Mouse (Mus musculus) neural tube, embryonic 13.5 days (tissue): Measurements from ENCODE around the gene Itga5. TPM values are rescaled to one million over a fixed set of nuclear protein-coding genes. Genes with fewer than 3 reads are reported as not detected.

Experiments used
- ATAC-seq: fragments of 200-750 bp; cut with Nextera tagmentation; 2 replicates; pipeline ENCODE4 v1.8.0; 2017; ENCODE audit warnings: low read depth, mild to moderate bottlenecking, moderate TSS enrichment, moderate library complexity
- H3K27ac ChIP-seq: fragments of 300-500 bp; sonication (generic); replicated peaks from 2 replicates; pipeline ENCODE4 v1.5.1; 2015; ENCODE audit warnings: moderate library complexity, mild to moderate bottlenecking, inconsistent platforms
- H3K27me3 ChIP-seq: fragments of 300-500 bp; sonication (generic); 2 replicates; pipeline ENCODE4 v1.6.1; 2015; ENCODE audit warnings: mild to moderate bottlenecking, inconsistent platforms
- H3K36me3 ChIP-seq: fragments of 300-500 bp; sonication (generic); 2 replicates; pipeline ENCODE4 v1.6.1; 2015; ENCODE audit warnings: mild to moderate bottlenecking, inconsistent platforms
- H3K4me1 ChIP-seq: fragments of 300-500 bp; sonication (generic); replicated peaks from 2 replicates; pipeline ENCODE4 v1.6.1; 2015; ENCODE audit warnings: inconsistent platforms
- H3K4me2 ChIP-seq: fragments of 300-500 bp; sonication (generic); 2 replicates; pipeline ENCODE4 v1.6.1; 2015; ENCODE audit warnings: inconsistent platforms, mild to moderate bottlenecking, moderate library complexity
- H3K4me3 ChIP-seq: fragments of 300-500 bp; sonication (generic); 2 replicates; pipeline ENCODE4 v1.5.1; 2015; ENCODE audit warnings: mild to moderate bottlenecking, inconsistent platforms
- H3K9ac ChIP-seq: fragments of 300-500 bp; sonication (generic); 2 replicates; pipeline ENCODE4 v1.6.1; 2015; ENCODE audit warnings: moderate library complexity, mild to moderate bottlenecking, inconsistent platforms
- H3K9me3 ChIP-seq: fragments of 300-500 bp; sonication (generic); 2 replicates; pipeline ENCODE4 v1.6.1; 2016; ENCODE audit warnings: inconsistent platforms
- WGBS: fragments of 180-500 bp; shearing (Covaris S2); methylation state at CpG from one replicate; pipeline ENCODE4 v1.1.7; 2015; 5-methylcytosine and 5-hydroxymethylcytosine counted together
- polyA plus RNA-seq: library from polyadenylated mRNA; unstranded; fragments of >200 nt; fragmentation: Nextera tagmentation; extraction: Ambion mirVana; gene quantifications from 2 replicates; pipeline ENCODE4 v1.2.1, GENCODE M21; 2015

The Itga5 gene
- polyA plus RNA-seq, 1 experiment from 2014 or later = 9.2 TPM

DNA sequence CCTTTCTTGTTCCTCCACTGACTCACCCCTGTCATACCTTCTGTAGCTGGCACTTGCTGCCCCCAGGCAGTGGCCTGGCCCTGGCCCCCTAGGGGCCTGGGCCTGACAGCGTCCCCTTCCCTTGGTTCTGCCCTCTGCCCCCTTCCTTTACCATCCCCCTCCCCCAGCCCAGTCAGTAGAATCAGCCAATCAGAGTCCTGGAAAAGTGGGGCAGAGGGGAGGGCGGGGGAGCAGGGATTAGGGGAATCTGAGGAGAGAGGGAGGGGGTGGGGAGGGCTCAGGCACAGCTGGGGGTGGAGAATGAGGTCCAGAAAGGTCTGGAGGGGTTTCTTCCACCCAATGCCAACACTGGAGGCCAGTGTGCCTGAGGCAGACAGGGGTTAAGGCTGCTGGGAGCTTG, 32.4 kb downstream of the Itga5 start:
- no peak overlapping the region for H3K4me3 ChIP-seq
- WGBS = 6% methylated on average over 2 of the region's 2 CpGs
- 0 out of 2 replicates have a peak overlapping the region, but pooled peaks have one; percentile 2 for H3K9ac ChIP-seq
- no peaks in the 10 kb centered on the region for H3K36me3 ChIP-seq
- peaks cover 20% of the 10 kb centered on the region for H3K27me3 ChIP-seq
- H3K27ac ChIP-seq = no peak overlapping the region
- ATAC-seq = no peak
- no peaks in the 10 kb centered on the region for H3K9me3 ChIP-seq
- H3K4me1 ChIP-seq = peaks cover 17% of the 10 kb centered on the region
- H3K4me2 ChIP-seq = no peak overlapping the region

DNA sequence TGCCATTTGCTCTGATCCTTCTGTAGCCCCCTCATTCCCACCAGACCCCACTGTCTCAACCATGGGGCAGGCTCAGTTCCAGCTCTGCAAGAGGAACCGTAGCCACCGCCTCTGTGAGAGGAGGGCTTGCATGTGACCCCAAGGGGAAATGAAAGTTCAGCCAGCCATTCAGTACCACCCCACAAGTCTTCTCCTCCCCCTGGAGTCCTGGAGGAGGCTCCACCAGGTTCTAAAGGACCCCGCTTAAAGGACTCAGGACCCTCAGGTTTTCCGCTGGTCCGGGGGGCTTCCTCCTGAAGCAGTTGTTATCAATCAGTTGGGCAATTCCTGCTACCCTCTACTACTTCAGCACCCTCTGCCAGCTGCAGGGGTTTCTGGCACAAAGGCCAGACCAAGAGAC, 32.8 kb downstream of the Itga5 start:
- no peak overlapping the region for H3K27ac ChIP-seq
- H3K4me2 ChIP-seq = no peak overlapping the region
- no peak overlapping the region for H3K4me3 ChIP-seq
- H3K9me3 ChIP-seq = no peaks in the 10 kb centered on the region
- no peak for ATAC-seq
- no peak overlapping the region for H3K9ac ChIP-seq
- H3K4me1 ChIP-seq = peaks cover 13% of the 10 kb centered on the region
- H3K27me3 ChIP-seq = peaks cover 16% of the 10 kb centered on the region
- H3K36me3 ChIP-seq = no peaks in the 10 kb centered on the region
- 61% methylated on average over 5 of the region's 5 CpGs for WGBS

DNA sequence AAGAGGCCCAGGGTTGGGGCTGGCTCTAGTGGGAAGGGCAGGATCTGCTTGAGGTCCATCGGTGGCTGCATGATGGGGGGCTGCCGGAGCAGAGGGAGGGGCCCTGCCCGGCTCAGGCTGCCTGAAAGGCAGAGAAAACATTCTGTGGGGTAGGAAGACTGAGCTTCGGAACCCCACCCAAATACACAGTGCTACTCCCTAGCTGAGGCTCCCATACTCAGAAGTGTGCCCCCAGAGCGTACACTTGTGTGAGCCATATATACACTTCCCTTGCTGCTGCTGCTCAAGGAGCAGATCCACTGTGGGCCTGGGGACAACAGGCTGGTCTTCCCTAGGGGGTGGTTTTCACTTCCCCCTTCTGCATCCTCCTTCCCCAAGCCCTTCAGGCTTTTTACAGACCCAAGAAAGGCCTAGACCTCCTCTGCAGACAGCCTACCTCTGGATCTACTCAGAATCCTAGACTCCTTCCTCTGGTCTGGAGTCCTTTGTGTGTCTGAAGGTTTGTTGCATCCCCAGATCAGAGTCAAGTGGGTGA, 33.4 kb downstream of the Itga5 start:
- Histone ChIP-seq H3K27ac (no peak overlapping the region), H3K4me3 (no peak overlapping the region), H3K4me2 (no peak overlapping the region), H3K9ac (no peak overlapping the region), H3K9me3 (no peaks in the 10 kb centered on the region), H3K4me1 (peaks cover 13% of the 10 kb centered on the region), H3K27me3 (peaks cover 10% of the 10 kb centered on the region), H3K36me3 (no peaks in the 10 kb centered on the region)
- WGBS = 49% methylated on average over 5 of the region's 5 CpGs
- no peak for ATAC-seq

DNA sequence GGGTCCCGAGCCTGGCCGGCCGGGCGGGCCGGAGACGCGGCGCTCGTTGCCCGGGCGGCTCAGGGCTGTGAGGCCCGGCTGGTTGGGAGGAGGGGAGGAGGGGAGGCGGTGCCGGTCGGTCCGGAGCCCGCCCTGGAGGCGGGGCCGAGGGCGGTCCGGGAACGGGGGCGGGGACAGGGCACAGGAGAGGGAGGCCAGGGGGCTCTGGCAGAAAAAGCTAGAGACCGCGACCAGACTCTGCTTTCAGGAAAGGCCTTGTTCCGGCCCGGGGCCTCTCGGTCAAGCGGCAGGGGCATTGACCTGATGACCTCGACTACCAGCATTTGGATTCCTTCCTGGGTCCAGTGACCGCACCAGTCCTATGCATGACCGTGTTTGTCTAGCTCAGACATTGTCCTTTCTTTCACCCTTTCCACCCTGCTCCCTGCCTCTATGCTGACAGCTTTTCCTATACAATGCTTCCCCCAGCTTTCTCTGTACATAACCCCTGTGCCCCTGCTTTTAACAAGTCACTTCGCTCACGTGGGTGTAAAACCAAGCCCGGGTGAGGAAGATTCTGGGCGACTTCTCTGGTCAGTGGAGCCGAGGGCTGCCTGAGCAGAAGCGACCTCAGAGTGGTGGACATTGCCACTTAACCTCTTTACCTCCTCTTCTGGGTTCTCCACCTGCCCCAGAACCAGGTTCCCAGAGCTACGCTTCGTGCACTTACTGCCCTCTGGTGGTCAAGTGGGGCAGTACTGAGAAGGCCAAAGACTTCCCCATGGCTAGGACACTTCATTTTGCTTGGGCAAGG, 42.9 kb downstream of the Itga5 start:
- Histone ChIP-seq H3K4me2 (peak overlapping the region; percentile 84), H3K27ac (peak overlapping the region; percentile 79), H3K36me3 (peaks cover 14% of the 10 kb centered on the region), H3K9ac (peak overlapping the region; percentile 87), H3K9me3 (no peaks in the 10 kb centered on the region), H3K4me3 (peak overlapping the region; percentile 70), H3K4me1 (peaks cover 39% of the 10 kb centered on the region), H3K27me3 (no peaks in the 10 kb centered on the region)
- peak; percentile 97 for ATAC-seq
- WGBS = 1% methylated on average over 40 of the region's 40 CpGs

DNA sequence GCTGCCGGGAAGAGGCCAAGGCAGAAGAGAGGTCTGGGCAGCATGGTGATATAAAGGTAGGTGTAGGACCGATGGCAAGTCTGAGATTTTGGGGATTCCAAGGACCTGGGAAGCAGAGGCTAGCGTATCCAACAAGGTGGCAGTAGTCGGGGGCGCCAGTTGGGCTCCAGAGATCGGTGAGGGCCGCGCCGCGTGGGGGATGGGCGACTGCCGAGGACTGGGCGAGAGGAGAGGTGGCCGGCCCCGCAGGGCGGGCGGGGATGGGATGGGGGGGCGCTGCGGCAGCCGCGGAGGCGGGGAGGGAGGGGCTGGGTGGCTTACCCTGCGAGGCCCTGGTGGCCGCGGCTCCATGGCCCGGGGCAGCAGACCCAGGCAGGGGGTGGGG, 43.5 kb downstream of the Itga5 start:
- Histone ChIP-seq H3K4me1 (peaks cover 43% of the 10 kb centered on the region), H3K9me3 (no peaks in the 10 kb centered on the region), H3K36me3 (peaks cover 19% of the 10 kb centered on the region), H3K4me2 (peak overlapping the region; percentile 84), H3K4me3 (peak overlapping the region; percentile 70), H3K9ac (peak overlapping the region; percentile 87), H3K27ac (peak overlapping the region; percentile 79), H3K27me3 (no peaks in the 10 kb centered on the region)
- peak; percentile 69 for ATAC-seq
- under 1% methylated on average over 19 of the region's 26 CpGs for WGBS

DNA sequence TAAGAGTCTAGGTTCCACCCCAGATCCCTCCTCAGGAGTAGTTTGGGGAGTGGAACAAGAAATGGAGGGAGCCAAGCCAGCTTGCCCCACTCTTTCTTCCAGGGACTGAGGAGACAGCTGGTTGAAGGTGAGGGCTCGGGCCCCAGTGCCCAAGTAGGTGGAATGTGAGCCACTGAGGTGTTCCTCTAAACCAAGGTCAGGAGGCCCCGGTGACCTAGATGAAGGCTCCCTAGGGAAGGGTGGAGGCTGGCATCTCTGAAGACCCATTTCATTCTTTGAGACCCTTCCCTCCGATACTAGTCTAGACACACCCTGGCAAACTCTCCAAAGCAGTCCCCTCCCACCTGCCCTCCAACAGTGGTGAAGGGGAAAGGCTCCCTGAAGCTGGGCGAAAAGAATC, 44.2 kb downstream of the Itga5 start:
- peak overlapping the region; percentile 70 for H3K4me3 ChIP-seq
- peak overlapping the region; percentile 84 for H3K4me2 ChIP-seq
- ATAC-seq = no peak
- 0 out of 2 replicates have a peak overlapping the region, but pooled peaks have one; percentile 79 for H3K27ac ChIP-seq
- no peaks in the 10 kb centered on the region for H3K9me3 ChIP-seq
- peaks cover 25% of the 10 kb centered on the region for H3K36me3 ChIP-seq
- no peaks in the 10 kb centered on the region for H3K27me3 ChIP-seq
- peak overlapping the region; percentile 87 for H3K9ac ChIP-seq
- peaks cover 46% of the 10 kb centered on the region for H3K4me1 ChIP-seq
- 46% methylated on average over 4 of the region's 4 CpGs for WGBS

DNA sequence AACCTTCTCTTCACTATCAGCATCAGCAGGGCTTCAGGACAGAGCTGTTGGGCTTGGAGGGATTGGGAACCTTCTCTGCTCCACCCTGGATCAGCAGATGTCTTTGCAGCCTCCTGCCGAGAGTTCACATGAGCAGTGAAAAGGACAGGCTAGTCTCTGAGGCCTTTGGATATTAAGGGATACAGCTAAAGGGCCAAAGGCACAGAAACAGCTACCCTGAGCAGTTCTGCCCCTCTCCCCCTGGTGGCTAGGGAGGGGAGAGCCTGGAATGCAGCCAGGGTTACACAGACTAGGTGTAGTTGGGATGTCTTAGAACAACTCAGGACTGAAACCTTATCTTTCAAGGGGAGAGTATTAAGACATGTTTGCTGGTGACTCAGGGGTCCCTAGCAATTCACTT, 45.5 kb downstream of the Itga5 start:
- Histone ChIP-seq H3K4me1 (peaks cover 48% of the 10 kb centered on the region), H3K27ac (no peak overlapping the region), H3K4me3 (no peak overlapping the region), H3K27me3 (no peaks in the 10 kb centered on the region), H3K4me2 (0 out of 2 replicates have a peak overlapping the region, but pooled peaks have one; percentile 84), H3K9ac (no peak overlapping the region), H3K9me3 (no peaks in the 10 kb centered on the region), H3K36me3 (peaks cover 38% of the 10 kb centered on the region)
- ATAC-seq = no peak
- WGBS = 63% methylated on average over 1 of the region's 1 CpGs

DNA sequence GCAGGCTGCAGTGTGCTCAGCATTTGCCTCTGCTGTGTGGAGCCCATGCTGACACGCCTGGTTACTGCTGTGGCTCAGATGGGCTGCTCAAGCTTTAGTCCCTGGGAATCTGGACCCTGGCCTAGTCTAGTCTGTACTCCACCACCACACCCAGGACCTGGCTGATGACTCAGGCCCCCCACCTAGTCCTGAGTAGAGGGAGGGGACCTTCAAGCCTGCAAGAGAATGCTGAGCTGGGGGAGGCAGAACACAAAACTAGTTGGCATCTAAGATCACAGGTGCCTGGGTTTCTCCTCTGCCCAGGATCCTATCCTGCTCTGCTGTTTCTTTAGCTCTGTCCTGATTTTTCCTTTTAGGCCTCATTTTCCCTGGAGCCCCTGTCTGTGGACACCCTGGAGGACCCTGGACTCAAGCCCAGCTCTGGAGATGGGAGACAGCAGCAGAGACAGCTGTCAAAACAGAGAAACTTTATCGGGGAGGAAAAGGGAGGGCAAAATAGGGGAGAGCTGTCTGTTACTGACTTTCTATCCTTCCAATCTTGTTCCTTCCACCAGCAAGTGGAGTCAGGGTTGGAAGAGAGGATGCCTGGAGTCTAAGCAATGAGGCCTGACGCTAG, 48.3 kb downstream of the Itga5 start:
- H3K4me2 ChIP-seq = no peak overlapping the region
- no peak overlapping the region; the same call in 1 of the 2 replicates for H3K9ac ChIP-seq
- H3K27ac ChIP-seq = peak overlapping the region; percentile 38
- H3K36me3 ChIP-seq = peaks cover 47% of the 10 kb centered on the region
- 82% methylated on average over 3 of the region's 3 CpGs for WGBS
- no peak overlapping the region for H3K4me3 ChIP-seq
- H3K9me3 ChIP-seq = no peaks in the 10 kb centered on the region
- H3K27me3 ChIP-seq = no peaks in the 10 kb centered on the region
- no peak for ATAC-seq
- peaks cover 67% of the 10 kb centered on the region for H3K4me1 ChIP-seq

DNA sequence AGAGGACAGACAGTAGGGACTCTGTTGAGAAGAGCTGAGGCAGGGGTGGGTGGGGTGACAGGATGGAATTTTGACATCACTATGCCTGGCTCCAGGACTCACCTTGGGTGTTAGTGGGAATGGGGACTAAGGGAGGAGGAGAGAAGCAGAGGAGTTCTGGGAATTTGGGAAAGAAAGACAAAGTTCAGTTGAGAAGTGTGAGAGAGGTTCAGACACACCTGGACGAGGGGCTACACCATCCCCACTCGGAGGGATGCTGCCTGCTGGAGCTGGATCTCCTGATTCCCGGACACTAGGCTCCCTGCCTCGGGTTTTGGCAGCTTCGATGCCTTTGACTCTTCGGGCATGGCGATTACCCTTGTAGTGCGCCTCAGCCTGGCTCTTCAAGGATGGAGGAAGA, 48.8 kb downstream of the Itga5 start:
- Histone ChIP-seq H3K9me3 (no peaks in the 10 kb centered on the region), H3K4me3 (no peak overlapping the region), H3K9ac (no peak overlapping the region), H3K4me1 (peaks cover 70% of the 10 kb centered on the region), H3K27me3 (no peaks in the 10 kb centered on the region), H3K4me2 (no peak overlapping the region), H3K36me3 (peaks cover 52% of the 10 kb centered on the region), H3K27ac (peak overlapping the region; percentile 38; the same call in 1 of the 2 replicates)
- 81% methylated on average over 8 of the region's 8 CpGs for WGBS
- ATAC-seq = no peak

DNA sequence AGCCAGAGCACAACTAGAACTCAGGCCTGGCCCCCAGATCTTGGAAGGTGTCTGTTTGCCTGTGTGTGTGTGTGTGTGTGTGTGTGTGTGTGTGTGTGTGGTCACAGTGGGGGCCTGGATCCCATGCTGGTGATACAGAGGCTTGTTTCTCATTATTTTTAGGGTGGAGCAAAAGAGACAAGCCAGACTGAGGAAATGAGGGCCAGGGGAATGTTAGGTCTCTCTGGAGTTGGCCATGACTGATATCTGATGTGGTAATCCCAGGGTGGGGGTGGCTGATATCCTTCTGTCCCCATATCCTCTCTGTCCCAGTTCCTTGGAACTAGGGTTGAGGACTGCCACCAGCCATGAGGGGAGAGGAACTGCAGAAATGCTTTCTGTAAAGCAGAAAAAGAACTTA, 49.4 kb downstream of the Itga5 start:
- H3K4me1 ChIP-seq = peaks cover 66% of the 10 kb centered on the region

DNA sequence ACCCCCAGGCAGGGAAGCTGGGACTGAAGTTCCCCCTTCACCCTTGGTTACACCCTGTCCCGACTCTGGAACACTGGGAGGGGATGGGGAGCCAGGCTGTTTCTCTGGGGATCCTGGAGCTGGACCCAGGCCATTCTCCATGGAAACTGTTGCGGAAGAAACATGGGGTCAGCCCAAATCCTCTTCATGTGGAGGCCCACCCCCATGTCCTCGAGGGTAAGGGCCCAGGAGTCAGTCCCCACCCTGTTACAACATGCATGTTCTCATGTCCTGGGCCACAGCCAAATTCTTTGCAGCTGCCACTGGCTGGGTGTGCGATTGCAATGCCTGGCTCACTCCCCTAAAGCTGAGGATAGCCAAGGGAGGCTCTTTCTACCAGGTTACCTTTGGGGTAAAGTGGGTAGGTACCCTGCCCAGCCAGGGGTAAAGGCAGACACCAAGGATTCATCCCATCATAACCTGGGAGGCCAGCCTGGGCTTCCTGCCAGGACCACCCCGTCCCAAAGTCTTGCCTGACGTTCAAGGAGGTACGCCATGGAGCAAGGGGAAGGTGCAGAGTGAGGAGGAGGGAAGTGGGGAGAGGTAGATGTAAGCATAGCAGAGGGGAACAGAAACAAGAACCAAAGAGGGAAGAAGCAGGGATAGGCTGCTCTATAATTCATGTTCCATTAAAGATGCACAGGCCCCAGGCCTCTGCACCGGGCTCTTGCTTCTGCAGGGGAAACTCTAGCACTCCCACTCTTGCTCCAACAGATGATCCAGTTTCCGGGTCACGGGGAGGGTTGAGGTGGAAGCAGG, 50.4 kb downstream of the Itga5 start:
- no peaks in the 10 kb centered on the region for H3K9me3 ChIP-seq
- no peak overlapping the region for H3K4me3 ChIP-seq
- peaks cover 52% of the 10 kb centered on the region for H3K36me3 ChIP-seq
- H3K27me3 ChIP-seq = no peaks in the 10 kb centered on the region
- 82% methylated on average over 10 of the region's 10 CpGs for WGBS
- H3K9ac ChIP-seq = 0 out of 2 replicates have a peak overlapping the region, but pooled peaks have one; percentile 31
- H3K27ac ChIP-seq = 0 out of 2 replicates have a peak overlapping the region, but pooled peaks have one; percentile 56
- no peak overlapping the region for H3K4me2 ChIP-seq
- peaks cover 56% of the 10 kb centered on the region for H3K4me1 ChIP-seq
- ATAC-seq = no peak

More for the DNA sequence above, 49.4 kb downstream of the Itga5 start:
- Histone ChIP-seq H3K4me3 (no peak overlapping the region), H3K27me3 (no peaks in the 10 kb centered on the region), H3K9me3 (no peaks in the 10 kb centered on the region), H3K4me2 (no peak overlapping the region), H3K27ac (no peak overlapping the region), H3K36me3 (peaks cover 52% of the 10 kb centered on the region), H3K9ac (peak overlapping the region; percentile 31; the same call in 1 of the 2 replicates)
- ATAC-seq = no peak
